Mouse (Mus musculus): Measurements from ENCODE around the gene Nmt1. TPM values are rescaled to one million over a fixed set of nuclear protein-coding genes. Genes with fewer than 3 reads are reported as not detected.

The Nmt1 gene
- 49.6 and 53.2 TPM in 2 replicates for polyA plus RNA-seq (2015; fragmentation: Nextera tagmentation; extraction: Ambion mirVana)

DNA sequence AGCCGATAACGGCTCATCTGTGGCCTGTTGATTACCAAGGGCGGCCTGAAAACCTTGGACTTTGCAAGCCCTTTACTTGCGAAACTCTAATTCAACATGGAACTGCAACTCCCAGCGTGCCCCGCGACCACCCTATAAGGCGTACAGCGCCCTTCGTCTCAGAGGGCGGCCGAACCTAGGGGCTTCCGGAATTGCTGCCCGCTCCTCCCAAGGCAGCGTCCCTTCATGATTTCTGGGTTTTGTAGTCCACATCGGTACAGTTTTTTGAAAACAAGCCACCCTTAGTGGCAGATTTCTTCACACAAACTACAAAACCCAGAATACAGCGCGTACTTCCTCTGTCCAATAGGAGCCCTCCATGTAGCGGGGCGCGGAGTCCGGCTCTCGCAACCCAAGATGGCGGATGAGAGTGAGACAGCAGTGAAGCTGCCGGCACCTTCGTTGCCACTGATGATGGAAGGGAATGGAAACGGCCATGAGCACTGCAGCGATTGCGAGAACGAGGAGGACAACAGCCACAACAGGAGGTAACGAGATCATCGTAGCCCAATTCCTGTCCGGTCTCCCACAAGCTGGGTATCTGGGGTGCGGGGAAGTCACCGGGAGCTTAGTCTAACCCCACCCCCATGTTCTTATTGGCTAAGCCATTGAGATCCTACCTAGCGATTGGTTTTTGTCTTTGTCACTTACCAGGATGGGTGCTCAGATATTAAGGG, at the start of gene Nmt1, which contains the start of gene Dcakd:
Gene Nmt1, plus strand, starts transcription at position 15 of the 716 bp plus-strand sequence.
Gene Dcakd, minus strand, starts transcription at position 158 of the 716 bp plus-strand sequence.
- H3K4me3 ChIP-seq: peak within 1 kb of the TSS; percentile 69
- H3K4me2 ChIP-seq (replicated peaks): peak within 1 kb of the TSS; percentile 73
- H3K27me3 ChIP-seq: no peaks in the 10 kb centered on the region
- peak within 1 kb of the TSS; percentile 74 for H3K9ac ChIP-seq
- H3K9me3 ChIP-seq: no peaks in the 10 kb centered on the region
- peaks cover 35% of the 10 kb centered on the region for H3K4me1 ChIP-seq
- H3K36me3 ChIP-seq: peaks cover 29% of the 10 kb centered on the region
- H3K27ac ChIP-seq: peak within 1 kb of the TSS; percentile 81
- WGBS: under 1% methylated on average over 36 of the region's 36 CpGs
- peak; percentile 99 for ATAC-seq (ENCODE audit: low FRiP score, low read depth)

DNA sequence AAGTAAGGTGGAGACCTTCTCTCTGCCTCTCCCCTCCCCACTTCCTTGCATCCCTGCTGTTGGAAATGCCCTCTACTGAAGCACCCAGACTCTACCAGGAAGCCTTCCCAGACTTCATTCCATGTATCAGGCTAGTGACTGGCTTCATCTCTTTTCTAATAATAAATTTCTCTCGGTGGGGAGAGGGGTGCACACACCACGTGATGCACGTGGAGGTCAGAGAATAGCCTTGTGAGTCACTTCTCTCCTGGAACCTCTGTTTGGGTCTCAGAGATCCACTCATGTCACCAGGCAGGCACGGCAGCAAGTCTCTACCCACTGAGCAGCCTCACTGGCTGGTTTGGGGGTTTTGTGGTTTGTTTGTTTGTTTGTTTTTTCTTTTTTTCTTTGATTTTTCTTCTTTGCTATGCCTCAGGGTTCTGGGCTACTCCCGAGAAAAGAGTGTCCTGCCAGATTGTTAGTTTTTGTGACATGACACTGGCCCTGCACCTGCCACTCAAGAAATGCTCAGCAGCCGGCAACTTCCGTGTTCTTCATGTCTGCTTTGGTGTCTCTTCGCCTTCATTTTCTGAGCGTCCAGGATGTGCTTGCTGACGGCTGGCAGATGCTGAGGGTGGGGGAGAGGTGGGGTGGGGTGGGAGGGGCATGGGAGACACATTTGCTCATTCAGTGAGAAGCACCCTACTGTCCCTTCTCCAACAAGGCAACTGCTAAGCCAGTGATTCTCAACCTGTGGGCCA, 46.7 kb upstream of the Nmt1 start:
- Histone ChIP-seq H3K9ac (no peak overlapping the region), H3K4me1 (no peaks in the 10 kb centered on the region), H3K4me2 (replicated peaks) (no peak overlapping the region), H3K4me3 (no peak overlapping the region), H3K9me3 (no peaks in the 10 kb centered on the region), H3K27ac (no peak overlapping the region), H3K36me3 (no peaks in the 10 kb centered on the region), H3K27me3 (no peaks in the 10 kb centered on the region)
- 65% methylated on average over 10 of the region's 10 CpGs for WGBS
- ATAC-seq (ENCODE audit: low FRiP score, low read depth): no peak

DNA sequence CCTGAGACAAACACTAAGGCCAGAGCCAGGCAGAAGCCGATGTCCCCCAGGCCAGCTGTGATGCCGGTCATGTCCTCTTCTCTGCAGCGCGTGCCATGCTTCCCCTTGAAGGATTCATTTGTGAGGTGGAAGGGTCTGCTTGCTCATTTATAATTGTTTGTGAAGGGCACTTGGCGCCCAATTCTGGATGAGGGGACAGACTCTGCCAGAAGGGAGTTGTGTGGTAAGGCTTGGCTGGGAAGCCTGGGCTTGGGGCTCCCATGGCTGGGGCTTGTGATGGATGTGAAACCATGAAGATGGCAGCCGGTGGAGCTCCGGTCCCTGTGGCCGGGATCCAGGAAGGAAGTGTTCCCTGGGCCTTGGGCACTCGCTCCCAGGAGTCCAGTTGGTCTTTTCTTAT, 43.9 kb upstream of the Nmt1 start:
- Histone ChIP-seq H3K4me1 (no peaks in the 10 kb centered on the region), H3K36me3 (no peaks in the 10 kb centered on the region), H3K27me3 (peaks cover 11% of the 10 kb centered on the region), H3K9me3 (no peaks in the 10 kb centered on the region), H3K27ac (no peak overlapping the region), H3K4me2 (replicated peaks) (no peak overlapping the region), H3K9ac (no peak overlapping the region), H3K4me3 (no peak overlapping the region)
- 89% methylated on average over 9 of the region's 9 CpGs for WGBS
- no peak for ATAC-seq (ENCODE audit: low FRiP score, low read depth)

DNA sequence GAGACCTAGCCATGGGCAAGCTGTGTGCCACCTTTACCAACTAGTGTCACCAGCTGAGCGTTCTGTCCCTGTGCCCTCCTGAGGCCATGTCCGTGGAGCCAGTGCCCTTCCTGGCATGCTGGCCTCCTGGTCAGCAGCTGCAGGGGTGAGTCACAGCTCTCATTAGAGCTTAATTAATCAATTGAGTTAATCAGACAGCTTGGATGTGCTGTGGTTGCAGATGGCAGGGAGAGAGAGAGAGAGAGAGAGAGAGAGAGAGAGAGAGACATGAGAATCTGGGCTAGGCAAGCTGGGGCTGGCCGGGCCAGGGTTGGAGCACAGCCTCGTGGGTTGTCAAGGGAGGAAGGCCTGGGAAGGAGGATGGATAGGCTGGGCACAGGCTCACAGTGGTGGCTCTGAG, 43.4 kb upstream of the Nmt1 start:
- no peak for ATAC-seq (ENCODE audit: low FRiP score, low read depth)

GRCm38 (mm10) chr11:102985160-102985559, 42.8 kb upstream of the Nmt1 start:
- H3K4me3 ChIP-seq: no peak overlapping the region
- WGBS: 53% methylated on average over 5 of the region's 6 CpGs
- ATAC-seq (ENCODE audit: low FRiP score, low read depth): no peak
- peaks cover 7% of the 10 kb centered on the region for H3K4me1 ChIP-seq
- no peak overlapping the region for H3K4me2 ChIP-seq (replicated peaks)
- H3K36me3 ChIP-seq: no peaks in the 10 kb centered on the region
- H3K27me3 ChIP-seq: peaks cover 22% of the 10 kb centered on the region
- H3K9me3 ChIP-seq: no peaks in the 10 kb centered on the region
- H3K9ac ChIP-seq: no peak overlapping the region
- H3K27ac ChIP-seq: no peak overlapping the region

More for the DNA sequence above, 43.4 kb upstream of the Nmt1 start:
- H3K4me2 ChIP-seq (replicated peaks): no peak overlapping the region
- no peak overlapping the region for H3K9ac ChIP-seq
- no peak overlapping the region for H3K4me3 ChIP-seq
- H3K36me3 ChIP-seq: no peaks in the 10 kb centered on the region
- no peaks in the 10 kb centered on the region for H3K9me3 ChIP-seq
- H3K27ac ChIP-seq: no peak overlapping the region
- peaks cover 16% of the 10 kb centered on the region for H3K27me3 ChIP-seq
- H3K4me1 ChIP-seq: peaks cover 1% of the 10 kb centered on the region
- WGBS: 50% methylated on average over 4 of the region's 4 CpGs

GRCm38 (mm10) chr11:102989641-102990151, 38.3 kb upstream of the Nmt1 start:
- ATAC-seq (ENCODE audit: low FRiP score, low read depth): no peak
- peak overlapping the region; percentile 47 for H3K4me3 ChIP-seq
- H3K4me1 ChIP-seq: peaks cover 19% of the 10 kb centered on the region
- H3K27me3 ChIP-seq: peaks cover 46% of the 10 kb centered on the region
- no peak overlapping the region for H3K27ac ChIP-seq
- 5% methylated on average over 28 of the region's 28 CpGs for WGBS
- no peaks in the 10 kb centered on the region for H3K9me3 ChIP-seq
- peak overlapping the region; percentile 69 for H3K9ac ChIP-seq
- peak overlapping the region; percentile 80 for H3K4me2 ChIP-seq (replicated peaks)
- peaks cover 12% of the 10 kb centered on the region for H3K36me3 ChIP-seq

DNA sequence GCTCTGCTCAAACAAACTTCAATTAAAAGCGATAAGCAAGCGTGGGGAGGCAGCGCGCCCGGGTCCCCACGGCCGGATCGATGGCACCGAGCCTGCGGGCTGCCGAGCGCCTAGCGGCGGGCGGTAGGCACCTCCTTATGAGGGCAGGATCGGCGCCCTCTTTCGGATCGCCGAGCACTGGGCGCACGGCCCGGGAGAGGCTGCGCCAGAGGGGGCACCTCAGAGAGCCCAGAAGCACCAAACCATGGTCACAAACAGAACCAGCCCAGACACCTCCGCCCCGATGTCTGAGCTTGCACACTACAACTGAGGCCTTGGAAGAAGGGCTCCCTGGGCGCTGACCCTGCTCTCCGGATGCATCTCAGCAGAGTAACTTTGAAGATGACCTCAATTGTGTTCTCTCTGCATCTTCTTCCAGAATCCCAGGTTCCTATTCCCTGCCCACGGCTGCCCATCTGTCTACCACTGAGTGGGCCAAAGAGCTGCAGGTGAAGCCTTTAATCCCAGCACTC, 37.8 kb upstream of the Nmt1 start:
- peak overlapping the region; percentile 69 for H3K9ac ChIP-seq

GRCm38 (mm10) chr11:102991681-102992080, 36.3 kb upstream of the Nmt1 start:
- peaks cover 19% of the 10 kb centered on the region for H3K4me1 ChIP-seq
- peak overlapping the region; percentile 24 for H3K4me3 ChIP-seq
- ATAC-seq (ENCODE audit: low FRiP score, low read depth): no peak
- peak overlapping the region; percentile 57 for H3K4me2 ChIP-seq (replicated peaks)
- H3K36me3 ChIP-seq: peaks cover 32% of the 10 kb centered on the region
- no peak overlapping the region for H3K27ac ChIP-seq
- H3K9me3 ChIP-seq: no peaks in the 10 kb centered on the region
- peak overlapping the region; percentile 45 for H3K9ac ChIP-seq
- H3K27me3 ChIP-seq: peaks cover 46% of the 10 kb centered on the region
- 1% methylated on average over 16 of the region's 16 CpGs for WGBS

More for the DNA sequence above, 37.8 kb upstream of the Nmt1 start:
- peak overlapping the region; percentile 80 for H3K4me2 ChIP-seq (replicated peaks)
- H3K27ac ChIP-seq: no peak overlapping the region
- H3K27me3 ChIP-seq: peaks cover 46% of the 10 kb centered on the region
- peak overlapping the region; percentile 47 for H3K4me3 ChIP-seq
- H3K9me3 ChIP-seq: no peaks in the 10 kb centered on the region
- ATAC-seq (ENCODE audit: low FRiP score, low read depth): 0 out of 2 replicates have a peak, but pooled peaks have one; percentile 33
- H3K4me1 ChIP-seq: peaks cover 19% of the 10 kb centered on the region
- H3K36me3 ChIP-seq: peaks cover 18% of the 10 kb centered on the region
- WGBS: 2% methylated on average over 29 of the region's 29 CpGs

GRCm38 (mm10) chr11:102992940-102993339, 35.0 kb upstream of the Nmt1 start:
- Histone ChIP-seq H3K27ac (no peak overlapping the region), H3K9me3 (no peaks in the 10 kb centered on the region), H3K9ac (no peak overlapping the region), H3K4me3 (no peak overlapping the region), H3K36me3 (peaks cover 44% of the 10 kb centered on the region), H3K4me1 (peaks cover 19% of the 10 kb centered on the region), H3K4me2 (replicated peaks) (no peak overlapping the region), H3K27me3 (peaks cover 44% of the 10 kb centered on the region)
- WGBS: 6% methylated on average over 5 of the region's 5 CpGs
- ATAC-seq (ENCODE audit: low FRiP score, low read depth): no peak

- Histone ChIP-seq H3K4me3 (no peak overlapping the region), H3K27me3 (peaks cover 41% of the 10 kb centered on the region), H3K4me2 (replicated peaks) (no peak overlapping the region), H3K36me3 (peaks cover 50% of the 10 kb centered on the region), H3K4me1 (peaks cover 19% of the 10 kb centered on the region), H3K9me3 (no peaks in the 10 kb centered on the region), H3K27ac (no peak overlapping the region), H3K9ac (no peak overlapping the region)
- 52% methylated on average over 17 of the region's 17 CpGs for WGBS
- no peak for ATAC-seq (ENCODE audit: low FRiP score, low read depth)
These were observed 34.5 kb upstream of the Nmt1 start for GRCm38 (mm10) chr11:102993420-102994029.

DNA sequence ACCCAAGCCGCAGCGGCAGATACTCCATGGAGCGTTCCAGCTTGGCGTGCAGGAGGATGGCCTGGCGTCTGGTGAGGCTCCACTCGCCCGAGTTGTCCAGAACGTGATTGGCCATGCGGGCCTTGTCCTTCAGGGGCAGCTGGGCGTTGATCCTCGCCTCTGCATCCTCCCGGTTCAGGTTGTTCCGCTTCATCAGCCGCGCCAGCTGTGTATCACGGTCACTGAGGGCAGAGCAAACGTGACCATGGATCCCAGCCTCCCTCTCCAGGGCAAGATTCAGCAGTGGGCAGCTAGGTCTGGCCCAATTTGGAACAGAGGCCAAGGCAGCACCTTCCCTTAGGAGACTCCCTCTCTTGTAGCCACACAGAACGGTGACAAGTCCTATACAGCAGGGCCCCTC, 33.0 kb upstream of the Nmt1 start:
- no peak overlapping the region for H3K27ac ChIP-seq
- no peak for ATAC-seq (ENCODE audit: low FRiP score, low read depth)
- peaks cover 64% of the 10 kb centered on the region for H3K36me3 ChIP-seq
- peaks cover 18% of the 10 kb centered on the region for H3K4me1 ChIP-seq
- no peak overlapping the region for H3K4me2 ChIP-seq (replicated peaks)
- H3K4me3 ChIP-seq: no peak overlapping the region
- peaks cover 27% of the 10 kb centered on the region for H3K27me3 ChIP-seq
- H3K9ac ChIP-seq: no peak overlapping the region
- H3K9me3 ChIP-seq: no peaks in the 10 kb centered on the region
- WGBS: 91% methylated on average over 18 of the region's 18 CpGs

All from limb, embryonic 13.5 days (tissue).